Mouse (Mus musculus): ENCODE measurements around the gene Slc12a3.
"Not testable (repeated sequence)": the region's sequence is repeated elsewhere in the genome, so short reads cannot be mapped to it uniquely, and the experiment has no call there.

The Slc12a3 gene

DNA sequence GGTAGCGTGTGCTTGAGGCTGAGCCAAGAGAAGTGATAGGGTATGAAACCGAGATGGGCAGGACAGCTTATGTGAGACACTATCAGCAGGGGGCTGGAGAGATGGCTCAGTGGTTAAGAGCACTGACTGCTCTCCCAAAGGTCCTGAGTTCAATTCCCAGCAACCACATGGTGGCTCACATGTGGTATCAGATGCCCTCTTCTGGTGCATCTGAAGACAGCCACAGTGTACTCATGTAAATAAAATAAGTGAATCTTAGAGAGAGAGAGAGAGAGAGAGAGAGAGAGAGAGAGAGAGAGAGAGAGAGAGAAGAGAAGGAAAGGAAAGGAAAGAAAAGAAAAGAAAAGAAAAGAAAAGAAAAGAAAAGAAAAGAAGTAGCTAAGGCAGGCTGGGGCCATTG, 71.0 kb downstream of the Slc12a3 start:
- DNase-seq (ENCODE audit: low spot score): not testable (repeated sequence)

DNA sequence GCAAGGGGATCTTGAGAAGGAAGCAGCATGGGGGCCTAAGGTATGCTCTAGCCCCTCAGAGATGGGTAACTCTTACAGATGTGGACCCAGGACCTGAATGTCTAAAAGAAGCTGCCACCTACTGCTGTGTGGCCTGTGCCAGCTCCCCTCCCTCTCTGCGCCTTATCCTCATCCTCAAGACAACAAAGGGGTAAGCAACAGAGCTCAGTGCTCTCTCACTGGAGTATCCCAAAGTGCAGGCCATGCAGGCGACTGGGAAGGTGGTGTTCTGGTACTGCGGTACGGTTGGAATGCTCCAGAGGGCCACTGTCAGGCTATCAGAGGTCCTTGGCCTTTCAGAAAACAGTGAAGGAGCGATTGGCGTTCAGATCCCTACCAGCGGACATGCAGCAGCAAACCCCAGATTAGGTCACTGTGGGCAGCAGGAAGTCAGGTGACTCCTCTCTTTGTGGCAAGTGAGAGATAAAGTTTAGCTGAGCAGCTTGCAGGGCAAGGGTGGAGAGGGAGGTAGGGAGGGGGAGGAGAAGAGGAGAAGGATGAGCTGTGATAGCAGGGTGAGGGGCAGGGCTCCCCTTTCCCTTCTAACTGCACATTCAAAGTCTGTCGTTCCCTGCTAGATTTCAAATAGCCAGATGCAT, 79.6 kb downstream of the Slc12a3 start:
- no peak for DNase-seq (ENCODE audit: low spot score)

DNA sequence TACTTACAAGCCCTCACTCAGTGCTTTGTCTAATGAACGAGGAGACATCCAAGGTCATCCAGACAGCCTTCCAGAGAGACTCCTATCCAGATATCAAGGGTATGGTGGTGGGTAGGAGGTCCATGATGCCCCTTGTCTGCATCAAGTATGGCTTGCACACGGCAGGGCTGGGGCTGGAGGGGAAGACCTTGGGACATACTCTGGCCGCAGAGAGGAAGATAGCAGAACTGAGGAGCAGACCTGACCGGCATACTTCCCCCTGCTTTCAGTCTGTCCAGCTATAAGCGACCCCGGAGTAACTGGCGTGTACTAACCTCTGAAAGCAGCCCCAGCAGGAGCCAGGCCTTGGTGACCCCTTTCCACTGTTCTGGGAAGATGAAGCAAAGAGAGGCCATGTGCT, 80.5 kb downstream of the Slc12a3 start:
- no peak for DNase-seq (ENCODE audit: low spot score)

DNA sequence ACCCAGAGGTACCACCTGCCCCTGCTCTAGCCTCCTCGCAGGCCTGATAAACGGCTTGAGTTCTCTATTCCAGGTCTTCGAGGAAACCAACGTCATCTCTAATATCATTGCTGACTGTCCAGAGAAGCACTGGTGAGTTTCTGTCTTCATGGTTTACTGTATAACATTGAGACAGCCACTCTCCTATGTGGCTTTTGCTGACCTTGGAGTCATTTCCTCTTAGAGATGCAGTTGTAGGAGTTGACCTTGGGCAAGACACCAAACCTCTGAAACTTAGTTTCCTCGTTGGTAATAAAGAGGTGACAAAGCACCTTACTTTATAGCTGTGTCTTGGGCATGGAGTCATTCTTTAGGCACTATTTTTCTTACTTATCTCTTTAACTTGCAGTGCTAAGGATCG, 83.5 kb downstream of the Slc12a3 start:
- DNase-seq (ENCODE audit: low spot score): no peak

DNA sequence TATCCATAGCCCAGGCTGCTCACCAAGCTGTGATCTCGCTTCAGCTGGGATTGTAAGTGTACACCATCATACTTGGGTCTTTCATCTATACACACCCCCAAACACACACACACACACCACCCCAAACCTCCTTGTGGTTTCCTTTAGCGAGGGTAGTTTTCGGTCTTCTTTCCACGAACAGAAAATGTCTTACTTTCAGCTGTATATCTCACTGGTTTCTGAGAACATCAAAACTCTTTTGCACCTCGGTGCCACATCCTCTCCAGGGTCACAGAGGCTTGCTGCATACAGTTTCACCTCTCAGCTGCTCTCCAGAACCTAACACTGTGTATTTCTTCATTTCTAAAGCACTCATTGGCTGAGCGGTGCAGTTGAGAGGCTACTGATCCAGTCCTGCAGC, 84.5 kb downstream of the Slc12a3 start:
- DNase-seq (ENCODE audit: low spot score): no peak

DNA sequence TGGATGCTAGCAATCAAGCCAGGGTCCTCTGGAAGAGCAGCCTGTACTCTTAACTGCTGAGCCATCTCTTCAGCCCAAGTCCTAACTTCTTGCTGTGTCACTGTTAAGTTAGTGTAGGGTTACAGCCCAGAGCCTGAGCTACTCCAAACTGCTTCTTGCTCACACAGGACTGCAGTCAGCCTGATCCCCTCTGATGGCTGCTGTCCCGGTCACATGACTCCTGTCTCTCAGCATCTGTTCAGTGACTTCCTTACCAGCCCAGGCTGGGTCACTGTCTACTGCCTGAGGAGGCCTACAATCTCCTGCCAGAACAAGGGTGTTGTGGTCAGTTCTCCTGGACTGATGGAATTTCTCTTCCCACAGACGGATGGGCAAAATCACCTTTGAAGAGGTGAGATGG, 86.2 kb downstream of the Slc12a3 start:
- no peak for DNase-seq (ENCODE audit: low spot score)

Measured in left cerebral cortex, adult 11 months (tissue).